9 mouse cellular contexts compared by ENCODE assay signal in genomic region chr1:195040437-195040836, GRCm38 (mm10). TPM values are rescaled to one million over a fixed set of nuclear protein-coding genes. Genes with fewer than 3 reads are reported as not detected.
DNase-seq lines count a peak whose midpoint lies in the region; ATAC-seq and TF ChIP-seq lines count a peak whose summit lies in the region.
"Had no signal": no experiment of that assay in that cellular context is flagged by ENCODE, and none has a peak within 500 bp of the region (broad histone marks: within the 10 kb centered on the region; RNA-seq: fewer than 3 reads in every experiment).

No protein-coding gene starts in this region.

- ATAC-seq in heart, embryonic 12.5 days (ENCODE audit: insufficient number of reproducible peaks, low FRiP score) = no peak
- peak; percentile 86 for ATAC-seq in forebrain, embryonic 13.5 days
- ATAC-seq in monocyte, adult 5-6 weeks (replicated peaks; ENCODE audit: insufficient number of reproducible peaks, low FRiP score, low TSS enrichment, poor library complexity, severe bottlenecking) = peak; percentile 89

- no peak overlapping the region for H3K27ac ChIP-seq in heart, embryonic 12.5 days (ENCODE audit: poor library complexity, severe bottlenecking)
- no peak overlapping the region for H3K27ac ChIP-seq in bone marrow, adult 2 months (ENCODE audit: control insufficient read depth, insufficient read depth, low read depth, low read length, poor library complexity)
- H3K27ac ChIP-seq in forebrain, embryonic 13.5 days = no peak overlapping the region
- H3K27ac ChIP-seq: limb, embryonic 13.5 days had no signal

- H3K9ac ChIP-seq in heart, embryonic 12.5 days = no peak overlapping the region
- H3K9ac ChIP-seq in forebrain, embryonic 13.5 days = no peak overlapping the region
- H3K9ac ChIP-seq: limb, embryonic 13.5 days had no signal

- DNase-seq in heart, adult 8-10 months (ENCODE audit: low spot score) = peak; percentile 48
- peak; percentile 33 for DNase-seq in CD4-positive helper T cell, adult 2 months (ENCODE audit: low read depth, low spot score)
- peak; percentile 29 to 35 for DNase-seq in kidney, postnatal 4 days
- DNase-seq in ovary, postnatal 36 days (ENCODE audit: low spot score) = no peak

- no peaks in the 10 kb centered on the region for H3K4me1 ChIP-seq in heart, embryonic 12.5 days (replicated peaks)
- no peaks in the 10 kb centered on the region for H3K4me1 ChIP-seq in bone marrow, adult 2 months (ENCODE audit: control insufficient read depth, insufficient read depth, low read length)
- H3K4me1 ChIP-seq in forebrain, embryonic 13.5 days = no peaks in the 10 kb centered on the region
- H3K4me1 ChIP-seq: limb, embryonic 13.5 days had no signal

- no peaks in the 10 kb centered on the region for H3K9me3 ChIP-seq in heart, embryonic 12.5 days (replicated peaks)
- no peaks in the 10 kb centered on the region for H3K9me3 ChIP-seq in forebrain, embryonic 13.5 days (replicated peaks)
- H3K9me3 ChIP-seq: limb, embryonic 13.5 days had no signal

- no peaks in the 10 kb centered on the region for H3K27me3 ChIP-seq in heart, embryonic 12.5 days (replicated peaks)
- no peaks in the 10 kb centered on the region for H3K27me3 ChIP-seq in forebrain, embryonic 13.5 days
- H3K27me3 ChIP-seq: limb, embryonic 13.5 days had no signal

- H3K36me3 ChIP-seq in heart, embryonic 12.5 days = peaks cover 7% of the 10 kb centered on the region; the same call in 1 of the 2 replicates
- no peaks in the 10 kb centered on the region for H3K36me3 ChIP-seq in forebrain, embryonic 13.5 days (ENCODE audit: poor library complexity, severe bottlenecking)
- H3K36me3 ChIP-seq: limb, embryonic 13.5 days had no signal

- TF ChIP-seq CTCF in bone marrow, adult 2 months (IDR thresholded peaks at IDR 0.05; ENCODE audit: control insufficient read depth, insufficient read depth, low read length) = peak; percentile 22; the same call in 1 of the 2 replicates

- TF ChIP-seq POLR2A in bone marrow, adult 2 months (IDR thresholded peaks at IDR 0.05; ENCODE audit: borderline replicate concordance, control insufficient read depth, low read depth, low read length) = no peak

- H3K4me3 ChIP-seq in heart, embryonic 12.5 days = no peak overlapping the region
- H3K4me3 ChIP-seq in bone marrow, adult 2 months (replicated peaks; ENCODE audit: control insufficient read depth, low read depth, low read length) = no peak overlapping the region
- H3K4me3 ChIP-seq in forebrain, embryonic 13.5 days = no peak overlapping the region
- H3K4me3 ChIP-seq: limb, embryonic 13.5 days had no signal

- no peak overlapping the region for H3K4me2 ChIP-seq in heart, embryonic 12.5 days
- no peak overlapping the region for H3K4me2 ChIP-seq in forebrain, embryonic 13.5 days
- H3K4me2 ChIP-seq: limb, embryonic 13.5 days had no signal

RNA-seq across cellular contexts. Expression of gene Cd46, which starts 51.6 kb away (rescaled TPM):
- 1 to 10 TPM in 3 of 4 experiments, under 1 TPM in 1; 0.46 to 1.3 (median 1.0) TPM for total RNA-seq in heart, adult 8-10 months (2022)
- polyA plus RNA-seq in heart, embryonic 12.5 days (2016; fragmentation: Nextera tagmentation; extraction: Ambion mirVana) = 0.51 and 0.73 TPM in 2 replicates
- 1.7 and 2.9 TPM in 2 replicates for polyA plus RNA-seq in bone marrow, adult 2 months (2011; ENCODE audit: insufficient read depth, insufficient read length, low replicate concordance, missing spikeins)
- polyA plus RNA-seq in forebrain, embryonic 13.5 days (2015; fragmentation: Nextera tagmentation; extraction: Ambion mirVana) = 1.2 and 1.3 TPM in 2 replicates
- total RNA-seq in monocyte, adult 5-6 weeks (2017) = 1.9 to 5.1 TPM (median 4.5 TPM) in 3 replicates
